Mouse (Mus musculus): Measurements from ENCODE around the gene Ccdc106. TPM values are rescaled to one million over a fixed set of nuclear protein-coding genes. Genes with fewer than 3 reads are reported as not detected.

Ccdc106 gene
- total RNA-seq (2014; rRNA removed) (0.20 and 0.28 TPM in 2 replicates), polyA plus RNA-seq (2012; rRNA removed) (0.30 and 0.35 TPM in 2 replicates)

GRCm38 (mm10) chr7:5020000-5020681, at the start of gene Ccdc106, which contains the start of gene Zfp865:
Ccdc106 (plus strand) TSS chr7:5020553.
Zfp865 (plus strand) TSS chr7:5020376.
- Histone ChIP-seq H3K9ac (ENCODE audit: low read depth, low read length) (peak within 1 kb of the TSS; percentile 78), H3K36me3 (ENCODE audit: control insufficient read depth, insufficient read depth, low read length) (peaks cover 4% of the 10 kb centered on the region; the same call in 1 of the 2 replicates), H3K27ac (replicated peaks; ENCODE audit: insufficient read depth, low read depth, low read length) (peak within 1 kb of the TSS; percentile 82), H3K79me2 (ENCODE audit: control insufficient read depth, insufficient read depth, low read length) (peaks cover 20% of the 10 kb centered on the region; the same call in 1 of the 2 replicates), H3K4me3 (ENCODE audit: insufficient read depth, low read depth, low read length) (peak within 1 kb of the TSS; percentile 66), H3K4me1 (ENCODE audit: control insufficient read depth, insufficient read depth, low read length) (peaks cover 12% of the 10 kb centered on the region), H3K27me3 (ENCODE audit: control insufficient read depth, insufficient read depth, low read length) (no peaks in the 10 kb centered on the region)
- WGBS, result under 1% methylated on average over 49 of the region's 49 CpGs
- DNase-seq (ENCODE audit: extremely low read depth, low read depth, low spot score), result peak; percentile 94
- TF ChIP-seq CTCF (IDR thresholded peaks at IDR 0.05; ENCODE audit: low read depth, low read length) (no peak), POLR2A (IDR thresholded peaks at IDR 0.05; ENCODE audit: extremely low read depth, insufficient read depth, low read length) (peak; percentile 45)

DNA sequence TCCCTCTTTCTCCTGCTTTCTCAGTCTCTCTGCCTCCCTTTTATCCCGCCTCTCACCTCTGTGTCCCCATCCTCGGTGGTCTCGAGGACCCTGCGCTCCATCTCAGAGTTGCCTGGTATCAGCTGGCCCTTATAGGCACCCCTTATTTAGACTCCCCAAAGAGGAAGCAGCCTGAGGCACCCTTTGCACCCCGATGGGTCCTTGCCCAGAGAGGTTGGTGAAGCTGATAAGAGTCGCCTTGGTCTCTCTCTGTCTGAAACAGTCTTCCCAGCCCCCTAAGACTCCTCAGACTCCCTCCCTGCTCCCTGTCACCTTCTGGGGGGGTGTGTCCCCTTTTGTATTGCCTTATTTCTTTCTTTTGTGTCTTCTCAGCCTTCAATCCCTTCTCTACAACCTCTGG, 49.3 kb upstream of the Ccdc106 start, which contains the start of gene Sbk3:
Sbk3 (minus strand) TSS at position 101 of the 400 bp plus-strand sequence.
- TF ChIP-seq POLR2A (IDR thresholded peaks at IDR 0.05; ENCODE audit: extremely low read depth, insufficient read depth, low read length) (no peak), CTCF (IDR thresholded peaks at IDR 0.05; ENCODE audit: low read depth, low read length) (no peak)
- H3K9ac ChIP-seq (ENCODE audit: low read depth, low read length), result no peak within 1 kb of the TSS
- DNase-seq (ENCODE audit: extremely low read depth, low read depth, low spot score), result no peak
- 47% methylated on average over 6 of the region's 6 CpGs for WGBS
- no peaks in the 10 kb centered on the region for H3K79me2 ChIP-seq (ENCODE audit: control insufficient read depth, insufficient read depth, low read length)
- H3K4me1 ChIP-seq (ENCODE audit: control insufficient read depth, insufficient read depth, low read length), result no peaks in the 10 kb centered on the region
- no peaks in the 10 kb centered on the region for H3K36me3 ChIP-seq (ENCODE audit: control insufficient read depth, insufficient read depth, low read length)
- H3K27me3 ChIP-seq (ENCODE audit: control insufficient read depth, insufficient read depth, low read length), result no peaks in the 10 kb centered on the region
- no peak within 1 kb of the TSS for H3K4me3 ChIP-seq (ENCODE audit: insufficient read depth, low read depth, low read length)
- no peak within 1 kb of the TSS for H3K27ac ChIP-seq (replicated peaks; ENCODE audit: insufficient read depth, low read depth, low read length)

DNA sequence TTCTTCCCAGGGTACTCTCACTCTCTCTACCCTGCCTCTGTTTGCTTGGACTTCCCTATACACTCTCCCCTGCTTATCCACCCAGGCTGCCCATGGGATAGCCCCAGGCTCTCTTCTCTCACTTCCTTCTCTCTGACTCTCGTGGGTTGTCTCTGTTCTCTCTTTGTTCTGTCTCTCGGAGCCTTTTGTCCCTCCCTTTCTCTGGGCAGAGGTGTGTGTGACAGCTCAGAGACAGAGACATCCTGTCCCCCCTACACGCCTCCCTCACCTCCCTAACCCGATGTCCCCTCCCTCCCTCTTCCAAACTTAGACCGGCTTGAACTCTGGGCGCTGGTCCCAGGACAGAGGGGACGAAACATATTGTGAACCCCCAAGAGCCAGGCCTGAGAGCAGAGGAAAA, 48.6 kb upstream of the Ccdc106 start:
- no peaks in the 10 kb centered on the region for H3K27me3 ChIP-seq (ENCODE audit: control insufficient read depth, insufficient read depth, low read length)
- H3K36me3 ChIP-seq (ENCODE audit: control insufficient read depth, insufficient read depth, low read length), result no peaks in the 10 kb centered on the region
- no peak overlapping the region for H3K27ac ChIP-seq (replicated peaks; ENCODE audit: insufficient read depth, low read depth, low read length)
- no peaks in the 10 kb centered on the region for H3K79me2 ChIP-seq (ENCODE audit: control insufficient read depth, insufficient read depth, low read length)
- no peaks in the 10 kb centered on the region for H3K4me1 ChIP-seq (ENCODE audit: control insufficient read depth, insufficient read depth, low read length)
- TF ChIP-seq CTCF (IDR thresholded peaks at IDR 0.05; ENCODE audit: low read depth, low read length), result no peak
- TF ChIP-seq POLR2A (IDR thresholded peaks at IDR 0.05; ENCODE audit: extremely low read depth, insufficient read depth, low read length), result no peak
- no peak overlapping the region for H3K4me3 ChIP-seq (ENCODE audit: insufficient read depth, low read depth, low read length)
- DNase-seq (ENCODE audit: extremely low read depth, low read depth, low spot score), result no peak
- no peak overlapping the region for H3K9ac ChIP-seq (ENCODE audit: low read depth, low read length)
- WGBS, result 58% methylated on average over 7 of the region's 7 CpGs

DNA sequence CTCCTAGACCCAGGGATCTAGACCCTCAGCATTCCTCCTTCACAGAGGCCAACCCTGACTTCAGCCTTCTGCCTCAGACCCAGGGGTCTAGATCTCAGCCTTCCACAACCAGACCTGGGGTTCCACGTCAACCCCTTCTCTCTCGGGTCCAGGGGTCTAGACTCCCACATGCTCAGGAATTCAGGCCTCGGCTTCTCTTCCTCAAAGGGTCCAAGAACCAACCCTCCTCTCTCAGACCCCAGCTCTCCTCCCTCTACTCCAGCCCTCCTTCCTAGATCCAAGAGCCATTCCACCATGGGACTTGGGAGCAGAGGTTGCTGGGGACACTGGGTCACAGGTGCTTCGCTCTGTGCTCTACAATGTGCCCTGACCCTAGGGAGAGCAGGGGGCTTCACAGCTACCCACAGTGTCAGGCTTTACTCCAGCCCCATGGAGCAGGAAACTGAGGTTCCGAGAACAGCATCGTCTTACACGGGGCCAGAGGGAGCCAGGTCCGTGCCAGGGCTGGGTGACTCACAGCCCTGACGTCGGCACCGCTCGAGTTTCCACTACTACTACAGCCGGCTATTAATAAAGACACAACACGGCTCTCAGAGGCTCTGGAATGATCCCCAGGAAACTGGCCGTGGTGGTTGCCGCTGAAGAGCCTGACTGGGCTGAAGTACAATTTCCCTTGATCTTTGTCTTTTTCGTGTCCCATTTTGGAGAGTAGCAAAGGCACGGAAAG, 47.9 kb upstream of the Ccdc106 start:
- Histone ChIP-seq H3K79me2 (ENCODE audit: control insufficient read depth, insufficient read depth, low read length) (no peaks in the 10 kb centered on the region), H3K9ac (ENCODE audit: low read depth, low read length) (no peak overlapping the region), H3K36me3 (ENCODE audit: control insufficient read depth, insufficient read depth, low read length) (no peaks in the 10 kb centered on the region), H3K27ac (replicated peaks; ENCODE audit: insufficient read depth, low read depth, low read length) (no peak overlapping the region), H3K27me3 (ENCODE audit: control insufficient read depth, insufficient read depth, low read length) (no peaks in the 10 kb centered on the region), H3K4me3 (ENCODE audit: insufficient read depth, low read depth, low read length) (no peak overlapping the region), H3K4me1 (ENCODE audit: control insufficient read depth, insufficient read depth, low read length) (no peaks in the 10 kb centered on the region)
- DNase-seq (ENCODE audit: extremely low read depth, low read depth, low spot score), result no peak
- 74% methylated on average over 18 of the region's 18 CpGs for WGBS
- TF ChIP-seq POLR2A (IDR thresholded peaks at IDR 0.05; ENCODE audit: extremely low read depth, insufficient read depth, low read length), result no peak
- TF ChIP-seq CTCF (IDR thresholded peaks at IDR 0.05; ENCODE audit: low read depth, low read length), result no peak

DNA sequence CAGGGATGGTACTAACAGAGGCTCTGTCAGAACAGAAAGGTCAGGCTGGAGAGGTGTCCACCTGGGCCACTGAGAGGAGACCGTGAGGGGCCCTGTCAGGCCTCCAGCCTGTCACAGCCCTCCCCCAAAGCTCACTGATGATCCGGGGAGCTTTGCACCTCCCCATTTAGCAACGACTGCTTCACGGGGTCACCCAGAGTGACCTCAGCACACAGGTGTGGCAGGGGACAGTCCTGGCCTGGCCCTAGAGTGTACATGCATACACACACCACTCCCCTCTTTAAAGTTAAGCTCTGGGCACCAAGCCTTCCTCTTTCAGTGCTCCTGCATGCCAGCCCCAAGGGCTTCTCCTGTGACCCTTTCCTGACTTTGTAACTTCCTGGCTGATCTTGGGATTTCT, 44.9 kb upstream of the Ccdc106 start:
- no peaks in the 10 kb centered on the region for H3K27me3 ChIP-seq (ENCODE audit: control insufficient read depth, insufficient read depth, low read length)
- H3K9ac ChIP-seq (ENCODE audit: low read depth, low read length), result no peak overlapping the region
- no peaks in the 10 kb centered on the region for H3K36me3 ChIP-seq (ENCODE audit: control insufficient read depth, insufficient read depth, low read length)
- H3K4me1 ChIP-seq (ENCODE audit: control insufficient read depth, insufficient read depth, low read length), result no peaks in the 10 kb centered on the region
- no peak for DNase-seq (ENCODE audit: extremely low read depth, low read depth, low spot score)
- TF ChIP-seq POLR2A (IDR thresholded peaks at IDR 0.05; ENCODE audit: extremely low read depth, insufficient read depth, low read length), result no peak
- H3K4me3 ChIP-seq (ENCODE audit: insufficient read depth, low read depth, low read length), result no peak overlapping the region
- no peak overlapping the region for H3K27ac ChIP-seq (replicated peaks; ENCODE audit: insufficient read depth, low read depth, low read length)
- H3K79me2 ChIP-seq (ENCODE audit: control insufficient read depth, insufficient read depth, low read length), result no peaks in the 10 kb centered on the region
- WGBS, result 40% methylated on average over 4 of the region's 4 CpGs
